Mouse (Mus musculus) liver, postnatal 0 days (tissue): ENCODE results near the gene Plagl2. TPM values are rescaled to one million over a fixed set of nuclear protein-coding genes. Genes with fewer than 3 reads are reported as not detected.
"Not testable (repeated sequence)": the region's sequence is repeated elsewhere in the genome, so short reads cannot be mapped to it uniquely, and the experiment has no call there.

ENCODE experiments used
- ATAC-seq: fragments of 200-750 bp; cut with Nextera tagmentation; 2 replicates; pipeline ENCODE4 v1.8.0; 2017; ENCODE audit warnings: mild to moderate bottlenecking, moderate library complexity
- DNase-seq: peaks from one replicate; pipeline ENCODE4 v3.0.0-alpha.2; 2016
- H3K27ac ChIP-seq: fragments of 300-500 bp; sonication (generic); 2 replicates; pipeline ENCODE4 v1.5.1; 2014; ENCODE audit warnings: antibody characterized with exemption, moderate library complexity, mild to moderate bottlenecking, low read depth
- H3K27me3 ChIP-seq: fragments of 300-500 bp; sonication (generic); 2 replicates; pipeline ENCODE4 v1.6.1; 2014; ENCODE audit warnings: low read length, control low read depth, mixed read lengths; ENCODE audit not compliant: insufficient read depth
- H3K36me3 ChIP-seq: fragments of 300-500 bp; sonication (generic); replicated peaks from 2 replicates; pipeline ENCODE4 v1.6.1; 2014; ENCODE audit warnings: mild to moderate bottlenecking, control low read depth, low read length, moderate library complexity, mixed read lengths; ENCODE audit not compliant: insufficient read depth
- H3K4me1 ChIP-seq: fragments of 300-500 bp; sonication (generic); 2 replicates; pipeline ENCODE4 v1.6.1; 2014; ENCODE audit warnings: antibody characterized with exemption, mild to moderate bottlenecking, control low read depth; ENCODE audit not compliant: insufficient read depth
- H3K4me2 ChIP-seq: fragments of 300-500 bp; sonication (generic); 2 replicates; pipeline ENCODE4 v1.6.1; 2014; ENCODE audit warnings: low read depth, mild to moderate bottlenecking, low read length, moderate library complexity, mixed read lengths
- H3K4me3 ChIP-seq: fragments of 300-500 bp; sonication (generic); 2 replicates; pipeline ENCODE4 v1.5.1; 2014; ENCODE audit warnings: low read depth, low read length
- H3K9ac ChIP-seq: fragments of 300-500 bp; sonication (generic); replicated peaks from 2 replicates; pipeline ENCODE4 v1.6.1; 2014; ENCODE audit warnings: mild to moderate bottlenecking, moderate library complexity
- H3K9me3 ChIP-seq: fragments of 300-500 bp; sonication (generic); 2 replicates; pipeline ENCODE4 v1.6.1; 2016; ENCODE audit warnings: mild to moderate bottlenecking, control low read depth, low read length, mixed read lengths
- CTCF ChIP-seq: sonication (generic); IDR thresholded peaks from 2 replicates; pipeline ENCODE4 v1.5.1; 2016; ENCODE audit warnings: antibody characterized with exemption, low read depth
- EP300 ChIP-seq: IDR thresholded peaks from 2 replicates; pipeline ENCODE4 v1.6.1; 2016; ENCODE audit warnings: antibody characterized with exemption, low read depth, mild to moderate bottlenecking
- WGBS: fragments of 180-500 bp; shearing (Covaris S2); extraction: QIAGEN DNeasy Blood & Tissue Kit; methylation state at CpG from one replicate; pipeline ENCODE4 v1.1.7; 2014; ENCODE audit not compliant: insufficient replicate concordance; 5-methylcytosine and 5-hydroxymethylcytosine counted together
- polyA plus RNA-seq: library from polyadenylated mRNA; unstranded; fragments of >200 nt; fragmentation: Nextera tagmentation; extraction: Ambion mirVana; gene quantifications from 2 replicates; pipeline ENCODE4 v1.2.1, GENCODE M21; 2015

The Plagl2 gene
- polyA plus RNA-seq, 1 experiment from 2014 or later, result 4.4 TPM

GRCm38 (mm10) chr2:153276440-153276839, 35.2 kb upstream of the Plagl2 start:
- DNase-seq (no peak), ATAC-seq (no peak)
- TF ChIP-seq CTCF (no peak), EP300 (no peak)
- H3K27ac ChIP-seq, result no peak overlapping the region
- peaks cover 3% of the 10 kb centered on the region; the same call in 1 of the 2 replicates for H3K4me1 ChIP-seq
- no peak overlapping the region for H3K9ac ChIP-seq
- no peak overlapping the region for H3K4me2 ChIP-seq
- WGBS, result 76% methylated on average over 8 of the region's 8 CpGs
- H3K36me3 ChIP-seq, result no peaks in the 10 kb centered on the region
- H3K4me3 ChIP-seq, result no peak overlapping the region
- H3K27me3 ChIP-seq, result no peaks in the 10 kb centered on the region
- H3K9me3 ChIP-seq, result no peaks in the 10 kb centered on the region

- ATAC-seq, H3K9me3 ChIP-seq, H3K4me2 ChIP-seq, DNase-seq, H3K27ac ChIP-seq, H3K9ac ChIP-seq, H3K27me3 ChIP-seq, H3K4me3 ChIP-seq, H3K4me1 ChIP-seq, H3K36me3 ChIP-seq: not testable (repeated sequence)
- 50% methylated on average over 3 of the region's 3 CpGs for WGBS
Measured at GRCm38 (mm10) chr2:153275577-153275976, 34.4 kb upstream of the Plagl2 start.

DNA sequence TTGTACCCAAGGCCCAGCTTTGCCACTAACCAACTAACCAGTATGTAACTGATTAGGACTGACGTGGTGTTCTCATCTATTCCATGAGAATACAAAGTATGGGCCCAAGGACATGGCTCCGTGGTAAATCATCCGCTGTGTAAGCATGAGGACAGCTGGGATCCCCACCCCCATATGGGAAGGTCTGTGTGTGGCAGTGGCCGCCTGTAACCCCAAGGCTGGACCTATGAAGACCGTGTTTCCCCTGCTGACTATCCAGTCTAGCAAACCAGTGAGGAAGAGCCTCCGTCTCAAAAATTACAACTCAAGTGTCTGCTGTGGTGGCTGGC, 33.7 kb upstream of the Plagl2 start:
- TF ChIP-seq EP300 (no peak), CTCF (no peak)
- Histone ChIP-seq H3K4me3 (no peak overlapping the region), H3K9ac (no peak overlapping the region), H3K9me3 (no peaks in the 10 kb centered on the region), H3K4me1 (peaks cover 3% of the 10 kb centered on the region), H3K4me2 (no peak overlapping the region), H3K36me3 (no peaks in the 10 kb centered on the region), H3K27ac (0 out of 2 replicates have a peak overlapping the region, but pooled peaks have one; percentile 11), H3K27me3 (no peaks in the 10 kb centered on the region)
- 67% methylated on average over 6 of the region's 6 CpGs for WGBS
- ATAC-seq, result peak; percentile 37; the same call in 1 of the 2 replicates
- no peak for DNase-seq

DNA sequence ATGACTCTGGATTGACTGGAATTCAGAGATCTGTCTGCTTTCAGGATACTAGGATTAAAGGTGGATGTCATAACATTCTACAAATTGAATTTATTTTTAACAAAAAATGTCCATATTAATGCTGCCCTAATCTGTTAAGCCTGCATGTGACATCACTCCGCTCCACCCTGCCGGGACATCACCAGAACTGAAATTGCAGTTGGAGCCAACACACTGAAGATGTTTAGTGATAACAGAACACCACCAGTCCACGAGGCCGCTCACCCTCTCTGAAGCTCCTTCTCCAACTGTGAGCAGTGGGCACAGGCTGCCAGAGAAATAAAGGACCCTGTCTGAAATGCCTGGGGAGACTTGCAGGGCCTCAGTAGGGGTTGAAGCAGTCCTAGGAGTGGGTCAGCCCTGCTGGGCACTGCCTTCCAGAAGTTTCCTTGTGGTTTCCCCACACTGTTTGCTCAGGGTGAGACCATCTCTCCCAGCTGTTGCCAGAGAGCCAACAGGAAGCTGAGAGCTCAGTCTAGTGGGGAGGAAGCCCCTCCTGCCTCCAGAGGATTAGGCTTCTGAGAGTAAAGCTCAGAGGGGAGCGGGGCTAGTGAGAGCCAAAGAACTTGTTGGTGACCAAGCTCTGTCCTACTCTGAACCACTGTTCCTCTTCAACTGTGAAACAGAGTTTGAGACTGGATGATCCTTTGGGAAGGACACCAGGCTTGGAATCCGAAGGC, 33.1 kb upstream of the Plagl2 start:
- TF ChIP-seq EP300, result peak; percentile 10; the same call in 1 of the 2 replicates
- H3K9me3 ChIP-seq, H3K4me2 ChIP-seq, DNase-seq, H3K4me1 ChIP-seq, H3K36me3 ChIP-seq, H3K9ac ChIP-seq, H3K4me3 ChIP-seq, H3K27me3 ChIP-seq: not testable (repeated sequence)
- 47% methylated on average over 6 of the region's 6 CpGs for WGBS
- 0 out of 2 replicates have a peak overlapping the region, but pooled peaks have one; percentile 11 for H3K27ac ChIP-seq
- ATAC-seq, result peak; percentile 59

DNA sequence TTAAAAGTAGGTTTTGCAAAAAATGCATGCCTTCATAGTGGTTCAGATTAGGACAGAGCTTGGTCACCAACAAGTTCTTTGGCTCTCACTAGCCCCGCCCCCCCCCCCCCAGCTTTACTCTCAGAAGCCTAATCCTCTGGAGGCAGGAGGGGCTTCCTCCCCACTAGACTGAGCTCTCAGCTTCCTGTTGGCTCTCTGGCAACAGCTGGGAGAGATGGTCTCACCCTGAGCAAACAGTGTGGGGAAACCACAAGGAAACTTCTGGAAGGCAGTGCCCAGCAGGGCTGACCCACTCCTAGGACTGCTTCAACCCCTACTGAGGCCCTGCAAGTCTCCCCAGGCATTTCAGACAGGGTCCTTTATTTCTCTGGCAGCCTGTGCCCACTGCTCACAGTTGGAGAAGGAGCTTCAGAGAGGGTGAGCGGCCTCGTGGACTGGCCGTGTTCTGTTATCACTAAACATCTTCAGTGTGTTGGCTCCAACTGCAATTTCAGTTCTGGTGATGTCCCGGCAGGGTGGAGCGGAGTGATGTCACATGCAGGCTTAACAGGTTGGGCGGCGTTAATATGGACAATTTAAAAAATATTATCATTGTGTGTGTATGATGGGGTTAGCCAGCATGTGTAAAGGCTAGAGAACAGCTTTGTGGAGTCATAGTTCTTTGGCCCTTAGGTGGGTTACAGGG, 29.1 kb upstream of the Plagl2 start:
- ATAC-seq, result peak; percentile 56
- H3K27ac ChIP-seq, H3K4me1 ChIP-seq, H3K36me3 ChIP-seq, H3K4me3 ChIP-seq, DNase-seq, H3K27me3 ChIP-seq, H3K9me3 ChIP-seq, H3K9ac ChIP-seq, H3K4me2 ChIP-seq: not testable (repeated sequence)
- 39% methylated on average over 8 of the region's 8 CpGs for WGBS

DNA sequence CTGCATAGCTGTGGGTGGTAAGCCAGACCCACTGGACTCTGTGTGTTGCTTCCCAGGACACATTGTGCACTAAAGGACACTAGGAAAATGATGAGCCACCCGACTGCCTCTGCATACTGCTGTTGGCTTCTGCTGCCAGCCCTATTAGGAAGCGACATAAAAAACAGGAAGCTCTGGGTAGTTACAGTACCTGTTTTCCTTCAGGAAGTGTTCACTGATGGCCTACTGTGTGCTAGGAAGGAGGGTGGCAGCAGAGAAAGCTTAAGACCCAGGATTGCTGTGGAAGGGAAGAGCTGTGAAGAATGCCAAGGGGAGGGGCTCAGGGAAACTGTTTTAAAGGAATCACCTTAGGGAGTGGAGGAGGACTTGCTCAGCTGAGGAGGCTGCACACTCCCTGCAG, 26.1 kb upstream of the Plagl2 start:
- TF ChIP-seq CTCF, result no peak
- no peak for TF ChIP-seq EP300
- WGBS, result 68% methylated on average over 2 of the region's 2 CpGs
- Histone ChIP-seq H3K36me3 (peaks cover 16% of the 10 kb centered on the region), H3K4me3 (no peak overlapping the region), H3K27ac (no peak overlapping the region), H3K9me3 (no peaks in the 10 kb centered on the region), H3K4me2 (no peak overlapping the region), H3K9ac (no peak overlapping the region), H3K27me3 (no peaks in the 10 kb centered on the region), H3K4me1 (peaks cover 5% of the 10 kb centered on the region)
- DNase-seq (no peak), ATAC-seq (no peak)
